Mouse (Mus musculus): ENCODE results near the gene Slc6a1. TPM values are rescaled to one million over a fixed set of nuclear protein-coding genes. Genes with fewer than 3 reads are reported as not detected.

Gene Slc6a1
- polyA plus RNA-seq, 1 experiment from 2014 or later: 166 TPM

- no peak overlapping the region for H3K9ac ChIP-seq (ENCODE audit: low read depth, low read length)
- no peaks in the 10 kb centered on the region for H3K36me3 ChIP-seq (ENCODE audit: control insufficient read depth, insufficient read depth, low read length)
- no peak overlapping the region for H3K4me3 ChIP-seq (ENCODE audit: low read length)
- peak overlapping the region; percentile 44; the same call in 1 of the 2 replicates for H3K27ac ChIP-seq (ENCODE audit: low read depth, low read length)
- H3K4me1 ChIP-seq (ENCODE audit: control insufficient read depth, insufficient read depth, low read depth, low read length): peaks cover 34% of the 10 kb centered on the region
- H3K27me3 ChIP-seq (replicated peaks; ENCODE audit: control insufficient read depth, insufficient read depth, low read length): no peaks in the 10 kb centered on the region
- H3K4me2 ChIP-seq (ENCODE audit: low read length): no peak overlapping the region
- no peak for ATAC-seq
- no peaks in the 10 kb centered on the region for H3K9me3 ChIP-seq (ENCODE audit: control insufficient read depth, low read length)
- 27% methylated on average over 3 of the region's 3 CpGs for WGBS
These were observed 18.4 kb upstream of the Slc6a1 start for GRCm38 (mm10) chr6:114264010-114264409.

GRCm38 (mm10) chr6:114264426-114264825, 18.0 kb upstream of the Slc6a1 start:
- no peaks in the 10 kb centered on the region for H3K36me3 ChIP-seq (ENCODE audit: control insufficient read depth, insufficient read depth, low read length)
- no peak overlapping the region for H3K27ac ChIP-seq (ENCODE audit: low read depth, low read length)
- no peak for ATAC-seq
- no peaks in the 10 kb centered on the region for H3K9me3 ChIP-seq (ENCODE audit: control insufficient read depth, low read length)
- no peaks in the 10 kb centered on the region for H3K27me3 ChIP-seq (replicated peaks; ENCODE audit: control insufficient read depth, insufficient read depth, low read length)
- no peak overlapping the region for H3K9ac ChIP-seq (ENCODE audit: low read depth, low read length)
- H3K4me2 ChIP-seq (ENCODE audit: low read length): no peak overlapping the region
- H3K4me3 ChIP-seq (ENCODE audit: low read length): no peak overlapping the region
- WGBS: 47% methylated on average over 5 of the region's 5 CpGs
- peaks cover 33% of the 10 kb centered on the region for H3K4me1 ChIP-seq (ENCODE audit: control insufficient read depth, insufficient read depth, low read depth, low read length)

- no peak overlapping the region for H3K27ac ChIP-seq (ENCODE audit: low read depth, low read length)
- H3K9me3 ChIP-seq (ENCODE audit: control insufficient read depth, low read length): no peaks in the 10 kb centered on the region
- H3K36me3 ChIP-seq (ENCODE audit: control insufficient read depth, insufficient read depth, low read length): no peaks in the 10 kb centered on the region
- ATAC-seq: no peak
- peaks cover 29% of the 10 kb centered on the region for H3K4me1 ChIP-seq (ENCODE audit: control insufficient read depth, insufficient read depth, low read depth, low read length)
- H3K4me3 ChIP-seq (ENCODE audit: low read length): no peak overlapping the region
- H3K9ac ChIP-seq (ENCODE audit: low read depth, low read length): no peak overlapping the region
- H3K4me2 ChIP-seq (ENCODE audit: low read length): no peak overlapping the region
- H3K27me3 ChIP-seq (replicated peaks; ENCODE audit: control insufficient read depth, insufficient read depth, low read length): no peaks in the 10 kb centered on the region
These were observed 16.2 kb upstream of the Slc6a1 start for GRCm38 (mm10) chr6:114266273-114266672.

GRCm38 (mm10) chr6:114267979-114268378, 14.5 kb upstream of the Slc6a1 start:
- ATAC-seq: no peak
- H3K4me1 ChIP-seq (ENCODE audit: control insufficient read depth, insufficient read depth, low read depth, low read length): peaks cover 24% of the 10 kb centered on the region
- no peak overlapping the region for H3K27ac ChIP-seq (ENCODE audit: low read depth, low read length)

GRCm38 (mm10) chr6:114269589-114269988, 12.8 kb upstream of the Slc6a1 start:
- H3K9ac ChIP-seq (ENCODE audit: low read depth, low read length): no peak overlapping the region
- WGBS: 82% methylated on average over 2 of the region's 2 CpGs
- H3K9me3 ChIP-seq (ENCODE audit: control insufficient read depth, low read length): no peaks in the 10 kb centered on the region
- no peak overlapping the region for H3K4me2 ChIP-seq (ENCODE audit: low read length)
- peaks cover 19% of the 10 kb centered on the region for H3K4me1 ChIP-seq (ENCODE audit: control insufficient read depth, insufficient read depth, low read depth, low read length)
- H3K27me3 ChIP-seq (replicated peaks; ENCODE audit: control insufficient read depth, insufficient read depth, low read length): no peaks in the 10 kb centered on the region
- no peak for ATAC-seq
- no peak overlapping the region for H3K4me3 ChIP-seq (ENCODE audit: low read length)
- H3K36me3 ChIP-seq (ENCODE audit: control insufficient read depth, insufficient read depth, low read length): no peaks in the 10 kb centered on the region
- no peak overlapping the region for H3K27ac ChIP-seq (ENCODE audit: low read depth, low read length)

More at GRCm38 (mm10) chr6:114267979-114268378, 14.5 kb upstream of the Slc6a1 start:
- Histone ChIP-seq H3K36me3 (ENCODE audit: control insufficient read depth, insufficient read depth, low read length) (no peaks in the 10 kb centered on the region), H3K4me3 (ENCODE audit: low read length) (no peak overlapping the region), H3K9me3 (ENCODE audit: control insufficient read depth, low read length) (no peaks in the 10 kb centered on the region), H3K9ac (ENCODE audit: low read depth, low read length) (no peak overlapping the region), H3K27me3 (replicated peaks; ENCODE audit: control insufficient read depth, insufficient read depth, low read length) (no peaks in the 10 kb centered on the region), H3K4me2 (ENCODE audit: low read length) (no peak overlapping the region)
- WGBS: 27% methylated on average over 4 of the region's 4 CpGs

- ATAC-seq: peak; percentile 1; the same call in 1 of the 2 replicates
- H3K36me3 ChIP-seq (ENCODE audit: control insufficient read depth, insufficient read depth, low read length): no peaks in the 10 kb centered on the region
- H3K27me3 ChIP-seq (replicated peaks; ENCODE audit: control insufficient read depth, insufficient read depth, low read length): no peaks in the 10 kb centered on the region
- peaks cover 18% of the 10 kb centered on the region for H3K4me1 ChIP-seq (ENCODE audit: control insufficient read depth, insufficient read depth, low read depth, low read length)
- no peak overlapping the region for H3K9ac ChIP-seq (ENCODE audit: low read depth, low read length)
- no peak overlapping the region for H3K27ac ChIP-seq (ENCODE audit: low read depth, low read length)
- 43% methylated on average over 5 of the region's 5 CpGs for WGBS
- H3K4me3 ChIP-seq (ENCODE audit: low read length): no peak overlapping the region
- H3K9me3 ChIP-seq (ENCODE audit: control insufficient read depth, low read length): no peaks in the 10 kb centered on the region
- H3K4me2 ChIP-seq (ENCODE audit: low read length): no peak overlapping the region
These were observed 11.6 kb upstream of the Slc6a1 start for GRCm38 (mm10) chr6:114270799-114271198.

- Histone ChIP-seq H3K27me3 (replicated peaks; ENCODE audit: control insufficient read depth, insufficient read depth, low read length) (no peaks in the 10 kb centered on the region), H3K27ac (ENCODE audit: low read depth, low read length) (peak overlapping the region; percentile 55), H3K4me2 (ENCODE audit: low read length) (no peak overlapping the region), H3K36me3 (ENCODE audit: control insufficient read depth, insufficient read depth, low read length) (no peaks in the 10 kb centered on the region), H3K9me3 (ENCODE audit: control insufficient read depth, low read length) (no peaks in the 10 kb centered on the region), H3K4me3 (ENCODE audit: low read length) (no peak overlapping the region), H3K4me1 (ENCODE audit: control insufficient read depth, insufficient read depth, low read depth, low read length) (peaks cover 16% of the 10 kb centered on the region), H3K9ac (ENCODE audit: low read depth, low read length) (no peak overlapping the region; the same call in 1 of the 2 replicates)
- WGBS: 56% methylated on average over 15 of the region's 15 CpGs
- peak; percentile 53; the same call in 1 of the 2 replicates for ATAC-seq
These were observed 10.2 kb upstream of the Slc6a1 start for GRCm38 (mm10) chr6:114272279-114272678.

- H3K27me3 ChIP-seq (replicated peaks; ENCODE audit: control insufficient read depth, insufficient read depth, low read length): no peaks in the 10 kb centered on the region
- no peaks in the 10 kb centered on the region for H3K36me3 ChIP-seq (ENCODE audit: control insufficient read depth, insufficient read depth, low read length)
- ATAC-seq: peak; percentile 44; the same call in 1 of the 2 replicates
- no peak overlapping the region for H3K4me3 ChIP-seq (ENCODE audit: low read length)
- peak overlapping the region; percentile 29 for H3K27ac ChIP-seq (ENCODE audit: low read depth, low read length)
- 43% methylated on average over 14 of the region's 14 CpGs for WGBS
- peaks cover 16% of the 10 kb centered on the region for H3K4me1 ChIP-seq (ENCODE audit: control insufficient read depth, insufficient read depth, low read depth, low read length)
- H3K9me3 ChIP-seq (ENCODE audit: control insufficient read depth, low read length): no peaks in the 10 kb centered on the region
- no peak overlapping the region for H3K4me2 ChIP-seq (ENCODE audit: low read length)
- H3K9ac ChIP-seq (ENCODE audit: low read depth, low read length): no peak overlapping the region; the same call in 1 of the 2 replicates
These were observed 8.3 kb upstream of the Slc6a1 start for GRCm38 (mm10) chr6:114273997-114274728.

- peaks cover 16% of the 10 kb centered on the region for H3K4me1 ChIP-seq (ENCODE audit: control insufficient read depth, insufficient read depth, low read depth, low read length)
- no peak for ATAC-seq
- H3K9me3 ChIP-seq (ENCODE audit: control insufficient read depth, low read length): no peaks in the 10 kb centered on the region
- H3K36me3 ChIP-seq (ENCODE audit: control insufficient read depth, insufficient read depth, low read length): no peaks in the 10 kb centered on the region
- H3K4me3 ChIP-seq (ENCODE audit: low read length): no peak overlapping the region
- 54% methylated on average over 8 of the region's 8 CpGs for WGBS
- H3K27me3 ChIP-seq (replicated peaks; ENCODE audit: control insufficient read depth, insufficient read depth, low read length): no peaks in the 10 kb centered on the region
- H3K9ac ChIP-seq (ENCODE audit: low read depth, low read length): no peak overlapping the region
- H3K4me2 ChIP-seq (ENCODE audit: low read length): no peak overlapping the region
- H3K27ac ChIP-seq (ENCODE audit: low read depth, low read length): no peak overlapping the region
These were observed 6.6 kb upstream of the Slc6a1 start for GRCm38 (mm10) chr6:114275800-114276199.
